Mouse (Mus musculus): Measurements from ENCODE around the gene Topbp1. TPM values are rescaled to one million over a fixed set of nuclear protein-coding genes. Genes with fewer than 3 reads are reported as not detected.

The Topbp1 gene
- total and polyA plus RNA-seq, 3 experiments = 95.0 to 141 (median 104) TPM

GRCm38 (mm10) chr9:103376346-103377320 lies 71.6 kb downstream of the Topbp1 start:
- Histone ChIP-seq H3K27ac (ENCODE audit: insufficient read depth, low read depth) (no peak overlapping the region), H3K27me3 (replicated peaks) (no peaks in the 10 kb centered on the region), H3K9me3 (replicated peaks; ENCODE audit: low read length) (no peaks in the 10 kb centered on the region), H3K9ac (ENCODE audit: insufficient read depth, low read depth) (no peak overlapping the region), H3K36me3 (replicated peaks in 1 of 2; ENCODE audit: control insufficient read depth in 1 of 2, insufficient read depth in 1 of 2, low read length in 1 of 2) (no peaks in the 10 kb centered on the region), H3K4me1 (ENCODE audit: control insufficient read depth in 1 of 2, insufficient read depth in 2 of 2) (no peaks in the 10 kb centered on the region), H3K4me3 (replicated peaks in 1 of 3; ENCODE audit: low read depth in 2 of 3, low read length in 2 of 3, poor library complexity in 1 of 3) (no peak overlapping the region), H3K79me2 (replicated peaks; ENCODE audit: control insufficient read depth, extremely low read depth, insufficient read depth, poor library complexity, severe bottlenecking) (no peaks in the 10 kb centered on the region), H3K4me2 (ENCODE audit: insufficient read depth, low read depth, poor library complexity, severe bottlenecking) (no peak overlapping the region)
- in situ Hi-C loops (cut with MboI; ENCODE audit: low pct_ligation_motif_present, low pct_unique_long_range_greater_than_20kb, low sequenced_read_pairs) = no loop called here
- TF ChIP-seq TBP (conservative IDR thresholded peaks at IDR 0.05; ENCODE audit: low read depth, low read length) (no peak), ETS1 (conservative IDR thresholded peaks at IDR 0.05; ENCODE audit: low read depth, low read length) (no peak)
- dilution Hi-C loops (cut with MboI; ENCODE audit: extremely low pct_ligation_motif_present, extremely low pct_unique_long_range_greater_than_20kb, low sequenced_read_pairs) = no loop called here
- no peak for DNase-seq (ENCODE audit: extremely low read depth)

GRCm38 (mm10) chr9:103378686-103379085 lies 73.7 kb downstream of the Topbp1 start:
- H3K4me1 ChIP-seq (ENCODE audit: control insufficient read depth in 1 of 2, insufficient read depth in 2 of 2) = peaks cover 3 to 12% of the 10 kb centered on the region in 2 experiments; a peak in 2 of 4 replicates
- H3K4me2 ChIP-seq (ENCODE audit: insufficient read depth, low read depth, poor library complexity, severe bottlenecking) = no peak overlapping the region
- no peak overlapping the region for H3K27ac ChIP-seq (ENCODE audit: insufficient read depth, low read depth)
- H3K4me3 ChIP-seq (replicated peaks in 1 of 3; ENCODE audit: low read depth in 2 of 3, low read length in 2 of 3, poor library complexity in 1 of 3) = no peak overlapping the region
- H3K9me3 ChIP-seq (replicated peaks; ENCODE audit: low read length) = no peaks in the 10 kb centered on the region
- no peak for TF ChIP-seq USF2 (conservative IDR thresholded peaks at IDR 0.05; ENCODE audit: low read depth, low read length)
- no peak for TF ChIP-seq BHLHE40 (IDR thresholded peaks at IDR 0.05; ENCODE audit: low read depth, low read length)
- no peak for TF ChIP-seq KAT2A (IDR thresholded peaks at IDR 0.05; ENCODE audit: insufficient replicate concordance, low read length)
- TF ChIP-seq EP300 (IDR thresholded peaks at IDR 0.05; ENCODE audit: low read length) = no peak
- TF ChIP-seq UBTF (IDR thresholded peaks at IDR 0.05; ENCODE audit: low read depth, low read length) = no peak
- TF ChIP-seq E2F4 (IDR thresholded peaks at IDR 0.05; ENCODE audit: insufficient replicate concordance, low read depth, low read length) = no peak
- no peak for TF ChIP-seq MXI1 (IDR thresholded peaks at IDR 0.05; ENCODE audit: low read depth, low read length)
- no peak for TF ChIP-seq CHD1 (IDR thresholded peaks at IDR 0.05; ENCODE audit: low read depth, low read length)
- TF ChIP-seq TCF12 (IDR thresholded peaks at IDR 0.05; ENCODE audit: low read depth, low read length) = no peak
- no peak for TF ChIP-seq ETS1 (conservative IDR thresholded peaks at IDR 0.05; ENCODE audit: low read depth, low read length)
- no peaks in the 10 kb centered on the region for H3K27me3 ChIP-seq (replicated peaks)
- H3K79me2 ChIP-seq (replicated peaks; ENCODE audit: control insufficient read depth, extremely low read depth, insufficient read depth, poor library complexity, severe bottlenecking) = no peaks in the 10 kb centered on the region
- H3K9ac ChIP-seq (ENCODE audit: insufficient read depth, low read depth) = no peak overlapping the region
- dilution Hi-C loops (cut with MboI; ENCODE audit: extremely low pct_ligation_motif_present, extremely low pct_unique_long_range_greater_than_20kb, low sequenced_read_pairs) = no loop called here
- H3K36me3 ChIP-seq (replicated peaks in 1 of 2; ENCODE audit: control insufficient read depth in 1 of 2, insufficient read depth in 1 of 2, low read length in 1 of 2) = no peaks in the 10 kb centered on the region
- DNase-seq (ENCODE audit: extremely low read depth) = no peak
- in situ Hi-C loops (cut with MboI; ENCODE audit: low pct_ligation_motif_present, low pct_unique_long_range_greater_than_20kb, low sequenced_read_pairs) = no loop called here

GRCm38 (mm10) chr9:103379199-103379598 lies 74.2 kb downstream of the Topbp1 start:
- TF ChIP-seq NRF1 (IDR thresholded peaks at IDR 0.05; ENCODE audit: low read depth, low read length) (no peak), MAFK (IDR thresholded peaks at IDR 0.05; ENCODE audit: insufficient replicate concordance, low read length) (no peak)
- Histone ChIP-seq H3K4me1 (ENCODE audit: control insufficient read depth in 1 of 2, insufficient read depth in 2 of 2) (peaks cover 5 to 17% of the 10 kb centered on the region in 2 experiments), H3K27ac (ENCODE audit: insufficient read depth, low read depth) (no peak overlapping the region), H3K27me3 (replicated peaks) (no peaks in the 10 kb centered on the region), H3K36me3 (replicated peaks in 1 of 2; ENCODE audit: control insufficient read depth in 1 of 2, insufficient read depth in 1 of 2, low read length in 1 of 2) (no peaks in the 10 kb centered on the region), H3K4me2 (ENCODE audit: insufficient read depth, low read depth, poor library complexity, severe bottlenecking) (no peak overlapping the region), H3K9me3 (replicated peaks; ENCODE audit: low read length) (no peaks in the 10 kb centered on the region), H3K9ac (ENCODE audit: insufficient read depth, low read depth) (no peak overlapping the region), H3K4me3 (replicated peaks in 1 of 3; ENCODE audit: low read depth in 2 of 3, low read length in 2 of 3, poor library complexity in 1 of 3) (no peak overlapping the region), H3K79me2 (replicated peaks; ENCODE audit: control insufficient read depth, extremely low read depth, insufficient read depth, poor library complexity, severe bottlenecking) (no peaks in the 10 kb centered on the region)
- in situ Hi-C loops (cut with MboI; ENCODE audit: low pct_ligation_motif_present, low pct_unique_long_range_greater_than_20kb, low sequenced_read_pairs) = no loop called here
- dilution Hi-C loops (cut with MboI; ENCODE audit: extremely low pct_ligation_motif_present, extremely low pct_unique_long_range_greater_than_20kb, low sequenced_read_pairs) = no loop called here
- DNase-seq (ENCODE audit: extremely low read depth) = no peak

Measured in CH12.LX (cell line).